Mouse (Mus musculus) spleen, embryonic (tissue): ENCODE results near the gene Gm20509.
"Not testable (repeated sequence)": the region's sequence is repeated elsewhere in the genome, so short reads cannot be mapped to it uniquely, and the experiment has no call there.

Experiments used
- CTCF ChIA-PET: fragments of 350-600 bp; sonication (Branson Sonifier 250); formaldehyde crosslinking; loops from one replicate; lab custom pipeline; 2022; lab: Charles Lee

Gm20509 gene

GRCm38 (mm10) chr9:73097898-73098297, 4.4 kb upstream of the Gm20509 start:
- CTCF ChIA-PET, result no interaction called here

- CTCF ChIA-PET, result no interaction called here
Measured at GRCm38 (mm10) chr9:73101536-73101935, 734 bp upstream of the Gm20509 start, which contains the start of gene Khdc3. TSS of gene Khdc3 (plus strand) at chr9:73101836.

GRCm38 (mm10) chr9:73103159-73103879, 1.0 kb downstream of the Gm20509 start:
- CTCF ChIA-PET, result no interaction called here

GRCm38 (mm10) chr9:73103880-73104198, 1.6 kb downstream of the Gm20509 start:
- CTCF ChIA-PET, result no interaction called here

GRCm38 (mm10) chr9:73105141-73105540, 2.9 kb downstream of the Gm20509 start:
- CTCF ChIA-PET, result interaction anchor here (0.6 kb wide), 1 partner anchor 40 kb away, joined by 3 read pairs; no protein-coding TSS in a partner anchor

- CTCF ChIA-PET, result no interaction called here
Measured at GRCm38 (mm10) chr9:73105771-73106170, 3.5 kb downstream of the Gm20509 start.

- CTCF ChIA-PET, result interaction anchor here (1.1 kb wide), 1 partner anchor 69 kb away, joined by 5 read pairs; the partner anchor contains the start of gene Rab27a
Measured at GRCm38 (mm10) chr9:73112919-73113906, 10.9 kb downstream of the Gm20509 start, which contains the start of gene Rsl24d1. TSS of gene Rsl24d1 (plus strand) at chr9:73113426.

GRCm38 (mm10) chr9:73116704-73117103, 14.4 kb downstream of the Gm20509 start:
- CTCF ChIA-PET, result not testable (repeated sequence)

GRCm38 (mm10) chr9:73118012-73118411, 15.7 kb downstream of the Gm20509 start:
- CTCF ChIA-PET, result no interaction called here

- CTCF ChIA-PET, result no interaction called here
Measured at GRCm38 (mm10) chr9:73121735-73122134, 19.5 kb downstream of the Gm20509 start.

- CTCF ChIA-PET, result interaction anchor here (0.6 kb wide), 1 partner anchor 358 kb away, joined by 4 read pairs; no protein-coding TSS in a partner anchor
Measured at GRCm38 (mm10) chr9:73125043-73125570, 22.8 kb downstream of the Gm20509 start.

- CTCF ChIA-PET, result no interaction called here
Measured at GRCm38 (mm10) chr9:73127457-73127856, 25.2 kb downstream of the Gm20509 start.

GRCm38 (mm10) chr9:73129875-73130274, 27.6 kb downstream of the Gm20509 start:
- CTCF ChIA-PET, result no interaction called here

- CTCF ChIA-PET, result no interaction called here
Measured at GRCm38 (mm10) chr9:73130529-73130928, 28.3 kb downstream of the Gm20509 start.

GRCm38 (mm10) chr9:73137341-73137886, 35.1 kb downstream of the Gm20509 start:
- CTCF ChIA-PET, result no interaction called here

GRCm38 (mm10) chr9:73154347-73154746, 52.1 kb downstream of the Gm20509 start:
- CTCF ChIA-PET, result no interaction called here

GRCm38 (mm10) chr9:73157968-73158367, 55.7 kb downstream of the Gm20509 start:
- CTCF ChIA-PET, result no interaction called here

- CTCF ChIA-PET, result no interaction called here
Measured at GRCm38 (mm10) chr9:73159265-73159664, 57.0 kb downstream of the Gm20509 start.

- CTCF ChIA-PET, result interaction anchor here (0.6 to 0.7 kb wide), 2 partner anchors 10 to 822 kb away, joined by 3 to 5 read pairs; no protein-coding TSS in a partner anchor
Measured at GRCm38 (mm10) chr9:73162571-73163333, 60.5 kb downstream of the Gm20509 start.

GRCm38 (mm10) chr9:73165631-73166030, 63.4 kb downstream of the Gm20509 start:
- CTCF ChIA-PET, result no interaction called here
